27 mouse cellular contexts compared by ENCODE assay signal in the genomic region with DNA sequence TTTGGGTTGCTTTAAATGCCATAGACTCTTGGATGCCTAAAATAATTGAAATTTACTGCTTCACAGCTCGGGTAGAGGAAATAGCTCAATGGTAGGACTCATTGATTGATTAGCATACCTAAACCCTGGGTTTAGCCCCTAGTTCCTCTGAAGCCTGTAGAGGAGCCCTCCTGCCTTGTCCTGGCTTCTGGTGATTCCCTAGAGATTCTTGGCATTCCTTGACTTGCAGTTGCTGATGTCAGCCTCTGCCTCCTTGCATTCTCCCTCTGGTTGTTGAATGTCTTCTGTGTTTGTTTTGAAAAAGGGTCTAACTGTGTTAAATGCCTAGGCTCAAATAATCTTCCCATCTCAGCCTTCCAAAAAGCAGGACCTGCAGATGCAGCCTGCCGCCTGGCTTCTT. TPM values are rescaled to one million over a fixed set of nuclear protein-coding genes. Genes with fewer than 3 reads are reported as not detected.
DNase-seq lines count a peak whose midpoint lies in the region; ATAC-seq and TF ChIP-seq lines count a peak whose summit lies in the region.
"Had no signal": no experiment of that assay in that cellular context is flagged by ENCODE, and none has a peak within 500 bp of the region (broad histone marks: within the 10 kb centered on the region; RNA-seq: fewer than 3 reads in every experiment).

No protein-coding gene starts in this region.

- H3K4me2 ChIP-seq in kidney, postnatal 0 days (ENCODE audit: low read length): no peak overlapping the region
- no peak overlapping the region for H3K4me2 ChIP-seq in liver, embryonic 11.5 days
- H3K4me2 ChIP-seq: embryonic facial prominence, embryonic 13.5 days; hindbrain, embryonic 12.5 days; limb, embryonic 12.5 days; liver, embryonic 12.5 days; midbrain, embryonic 12.5 days; neural tube, embryonic 15.5 days had no signal

- H3K36me3 ChIP-seq in kidney, postnatal 0 days (ENCODE audit: insufficient read depth, low read length): no peaks in the 10 kb centered on the region
- H3K36me3 ChIP-seq in liver, embryonic 11.5 days (ENCODE audit: control insufficient read depth, insufficient read depth, low read length): no peaks in the 10 kb centered on the region
- H3K36me3 ChIP-seq: embryonic facial prominence, embryonic 13.5 days; heart, embryonic 10.5 days; hindbrain, embryonic 12.5 days; limb, embryonic 12.5 days; liver, embryonic 12.5 days; midbrain, embryonic 12.5 days; neural tube, embryonic 15.5 days had no signal

- peak; percentile 48 for DNase-seq in kidney, postnatal 0 days (ENCODE audit: low spot score)
- DNase-seq in kidney, adult 18-20 months: no peak
- peak; percentile 28 for DNase-seq in NIH3T3 (ENCODE audit: low read depth)
- peak; percentile 13 for DNase-seq in embryo, embryonic 10.5 days (ENCODE audit: low spot score)
- DNase-seq in layer of hippocampus, adult 18-20 months (ENCODE audit: low spot score in 2 of 2): no peak
- DNase-seq in liver, embryonic 11.5 days (ENCODE audit: low spot score): no peak
- no peak for DNase-seq in layer of hippocampus, postnatal 14 days (ENCODE audit: low spot score in 2 of 2)
- DNase-seq: adrenal gland, postnatal 14 days; cerebellum, postnatal 36 days; heart, postnatal 14 days; kidney, adult 2 months; kidney, postnatal 14 days; lung, adult 18-20 months; lung, postnatal 10 days; right cerebral cortex, adult 18-20 months; right cerebral cortex, postnatal 4 days; thymus, postnatal 25 days had no signal

- H3K9ac ChIP-seq in kidney, postnatal 0 days (ENCODE audit: low read depth, low read length): no peak overlapping the region
- H3K9ac ChIP-seq in liver, embryonic 11.5 days (ENCODE audit: low read depth, low read length): no peak overlapping the region
- H3K9ac ChIP-seq: embryonic facial prominence, embryonic 13.5 days; hindbrain, embryonic 12.5 days; limb, embryonic 12.5 days; liver, embryonic 12.5 days; midbrain, embryonic 12.5 days; neural tube, embryonic 15.5 days had no signal

- 35% methylated on average over 2 of the region's 2 CpGs for WGBS in kidney, postnatal 0 days
- 44% methylated on average over 2 of the region's 2 CpGs for WGBS in liver, embryonic 11.5 days

- no peaks in the 10 kb centered on the region for H3K27me3 ChIP-seq in kidney, postnatal 0 days (ENCODE audit: insufficient read depth, low read length)
- H3K27me3 ChIP-seq in liver, embryonic 11.5 days (replicated peaks; ENCODE audit: control insufficient read depth, insufficient read depth, low read length): no peaks in the 10 kb centered on the region
- H3K27me3 ChIP-seq: embryonic facial prominence, embryonic 13.5 days; hindbrain, embryonic 12.5 days; limb, embryonic 12.5 days; liver, embryonic 12.5 days; midbrain, embryonic 12.5 days; neural tube, embryonic 15.5 days had no signal

- peak overlapping the region; percentile 6; the same call in 1 of the 2 replicates for H3K27ac ChIP-seq in kidney, postnatal 0 days
- H3K27ac ChIP-seq in liver, embryonic 11.5 days (ENCODE audit: low read depth, low read length): no peak overlapping the region
- H3K27ac ChIP-seq: embryonic facial prominence, embryonic 13.5 days; heart, embryonic 10.5 days; hindbrain, embryonic 12.5 days; layer of hippocampus, adult 2 months; limb, embryonic 12.5 days; liver, embryonic 12.5 days; midbrain, embryonic 12.5 days; neural tube, embryonic 15.5 days had no signal

- H3K4me3 ChIP-seq in kidney, postnatal 0 days (replicated peaks; ENCODE audit: low read depth, low read length): no peak overlapping the region
- no peak overlapping the region for H3K4me3 ChIP-seq in liver, embryonic 11.5 days (ENCODE audit: low read depth, low read length)
- H3K4me3 ChIP-seq: embryonic facial prominence, embryonic 13.5 days; heart, embryonic 10.5 days; hindbrain, embryonic 12.5 days; layer of hippocampus, adult 2 months; limb, embryonic 12.5 days; liver, embryonic 12.5 days; midbrain, embryonic 12.5 days; neural tube, embryonic 15.5 days had no signal

- H3K4me1 ChIP-seq in kidney, postnatal 0 days (replicated peaks; ENCODE audit: insufficient read depth, low read length): 0 out of 2 replicates have a peak, but pooled peaks cover 4% of the 10 kb centered on the region
- H3K4me1 ChIP-seq in liver, embryonic 11.5 days (replicated peaks; ENCODE audit: control insufficient read depth, insufficient read depth, low read length): no peaks in the 10 kb centered on the region; the same call in 1 of the 2 replicates

- ATAC-seq in kidney, postnatal 0 days (replicated peaks; ENCODE audit: low FRiP score, low read depth): no peak
- no peak for ATAC-seq in liver, embryonic 11.5 days (replicated peaks; ENCODE audit: low FRiP score)
- ATAC-seq: forebrain, embryonic 14.5 days; inflammation-experienced regulatory T-cells, adult 6 months; liver, embryonic 12.5 days had no signal

- no peaks in the 10 kb centered on the region for H3K9me3 ChIP-seq in kidney, postnatal 0 days (replicated peaks; ENCODE audit: low read length)
- no peaks in the 10 kb centered on the region for H3K9me3 ChIP-seq in liver, embryonic 11.5 days (ENCODE audit: control insufficient read depth, low read length)
- H3K9me3 ChIP-seq: heart, embryonic 10.5 days; hindbrain, embryonic 12.5 days; limb, embryonic 12.5 days; liver, embryonic 12.5 days; midbrain, embryonic 12.5 days; neural tube, embryonic 15.5 days had no signal

- TF ChIP-seq CTCF in kidney, postnatal 0 days (IDR thresholded peaks at IDR 0.05; ENCODE audit: low read depth): no peak

RNA-seq across cellular contexts. Expression of gene Erc1, which starts 6.2 kb away (rescaled TPM):
- 10.6 and 12.6 TPM in 2 replicates for polyA plus RNA-seq in kidney, postnatal 0 days (2015; fragmentation: Nextera tagmentation; extraction: Ambion mirVana)
- total RNA-seq in layer of hippocampus, adult 18-20 months (2021): 10 to 100 TPM; 48.0 to 48.7 TPM
- 11.8 and 12.3 TPM in 2 replicates for polyA plus RNA-seq in liver, embryonic 11.5 days (2014; fragmentation: Nextera tagmentation; extraction: Ambion mirVana)
- total RNA-seq in layer of hippocampus, postnatal 14 days (2021): 10 to 100 TPM; 95.1 to 97.3 TPM

RNA-seq across cellular contexts. Expression of gene Rad52, which starts 48.3 kb away (rescaled TPM):
- polyA plus RNA-seq in kidney, postnatal 0 days (2015; fragmentation: Nextera tagmentation; extraction: Ambion mirVana): 14.4 and 16.0 TPM in 2 replicates
- 10 to 100 TPM; 35.7 to 37.7 TPM for total RNA-seq in layer of hippocampus, adult 18-20 months (2021)
- 23.9 and 24.7 TPM in 2 replicates for polyA plus RNA-seq in liver, embryonic 11.5 days (2014; fragmentation: Nextera tagmentation; extraction: Ambion mirVana)
- total RNA-seq in layer of hippocampus, postnatal 14 days (2021): 10 to 100 TPM; 31.6 TPM

Comparison
In these comparisons a context has a peak if more than half of its experiments do, and no peak if none do; other contexts are left out.
1. DNase-seq: peak in kidney, postnatal 0 days (single experiment), NIH3T3 (single experiment) and embryo, embryonic 10.5 days (single experiment); none in kidney, adult 18-20 months (single experiment), layer of hippocampus, adult 18-20 months (0 of 2), liver, embryonic 11.5 days (single experiment) and layer of hippocampus, postnatal 14 days (0 of 2).